Mouse (Mus musculus): ENCODE measurements around the gene Pagr1a.

- no peak for TF ChIP-seq CTCF (IDR thresholded peaks at IDR 0.05; ENCODE audit: borderline replicate concordance, insufficient read depth, low read depth, low read length)
- no peak for TF ChIP-seq POLR2A (IDR thresholded peaks at IDR 0.05; ENCODE audit: borderline replicate concordance, insufficient read depth, low read length)
These were observed 49.8 kb downstream of the Pagr1a start for GRCm38 (mm10) chr7:126967361-126967760.
